Mouse (Mus musculus) midbrain, embryonic 11.5 days (tissue): ENCODE measurements at regions not wholly inside any gene's neighbourhood (a gene's known extent, or its start where the extent isn't known, plus 50 kb on each side); places are given as distances from the start of the nearest gene placed in this dataset.

ENCODE experiments used
- ATAC-seq: fragments of 200-750 bp; cut with Nextera tagmentation; 2 replicates; pipeline ENCODE4 v1.8.0; 2017; ENCODE audit warnings: moderate TSS enrichment, moderate library complexity; ENCODE audit not compliant: low FRiP score
- DNase-seq: peaks from one replicate; pipeline ENCODE4 v3.0.0; 2015; ENCODE audit warnings: low spot score; ENCODE audit errors: missing footprints
- H3K27ac ChIP-seq: fragments of 300-500 bp; sonication (generic); 2 replicates; pipeline ENCODE4 v1.5.1; 2014; ENCODE audit warnings: low read depth, low read length
- H3K27me3 ChIP-seq: fragments of 300-500 bp; sonication (generic); 2 replicates; pipeline ENCODE4 v1.6.1; 2014; ENCODE audit warnings: mild to moderate bottlenecking, low read length, moderate library complexity, mixed read lengths; ENCODE audit not compliant: control insufficient read depth, insufficient read depth
- H3K36me3 ChIP-seq: fragments of 300-500 bp; sonication (generic); 2 replicates; pipeline ENCODE4 v1.6.1; 2014; ENCODE audit warnings: mild to moderate bottlenecking, low read length, moderate library complexity, mixed read lengths; ENCODE audit not compliant: control insufficient read depth, insufficient read depth
- H3K4me1 ChIP-seq: fragments of 300-500 bp; sonication (generic); 2 replicates; pipeline ENCODE4 v1.6.1; 2014; ENCODE audit warnings: low read length; ENCODE audit not compliant: control insufficient read depth, insufficient read depth
- H3K4me2 ChIP-seq: fragments of 300-500 bp; sonication (generic); 2 replicates; pipeline ENCODE4 v1.6.1; 2014; ENCODE audit warnings: mild to moderate bottlenecking, moderate library complexity
- H3K4me3 ChIP-seq: fragments of 300-500 bp; sonication (generic); 2 replicates; pipeline ENCODE4 v1.5.1; 2014; ENCODE audit warnings: low read depth, low read length
- H3K9ac ChIP-seq: fragments of 300-500 bp; sonication (generic); 2 replicates; pipeline ENCODE4 v1.6.1; 2014; ENCODE audit warnings: low read length
- H3K9me3 ChIP-seq: fragments of 300-500 bp; sonication (generic); 2 replicates; pipeline ENCODE4 v1.6.1; 2016; ENCODE audit warnings: low read length; ENCODE audit not compliant: control insufficient read depth
- WGBS: fragments of 180-500 bp; shearing (Covaris S2); extraction: QIAGEN DNeasy Blood & Tissue Kit; methylation state at CpG from one replicate; pipeline ENCODE4 v1.1.7; 2014; 5-methylcytosine and 5-hydroxymethylcytosine counted together

GRCm38 (mm10) chr6:51758781-51759180 is 235.1 kb downstream of the Snx10 start:
- ATAC-seq (no peak), DNase-seq (no peak)
- 79% methylated on average over 3 of the region's 3 CpGs for WGBS
- no peak overlapping the region for H3K27ac ChIP-seq
- no peaks in the 10 kb centered on the region for H3K27me3 ChIP-seq
- H3K9ac ChIP-seq: no peak overlapping the region
- no peak overlapping the region for H3K4me3 ChIP-seq
- no peaks in the 10 kb centered on the region for H3K36me3 ChIP-seq
- no peaks in the 10 kb centered on the region for H3K9me3 ChIP-seq
- no peaks in the 10 kb centered on the region for H3K4me1 ChIP-seq
- no peak overlapping the region for H3K4me2 ChIP-seq

DNA sequence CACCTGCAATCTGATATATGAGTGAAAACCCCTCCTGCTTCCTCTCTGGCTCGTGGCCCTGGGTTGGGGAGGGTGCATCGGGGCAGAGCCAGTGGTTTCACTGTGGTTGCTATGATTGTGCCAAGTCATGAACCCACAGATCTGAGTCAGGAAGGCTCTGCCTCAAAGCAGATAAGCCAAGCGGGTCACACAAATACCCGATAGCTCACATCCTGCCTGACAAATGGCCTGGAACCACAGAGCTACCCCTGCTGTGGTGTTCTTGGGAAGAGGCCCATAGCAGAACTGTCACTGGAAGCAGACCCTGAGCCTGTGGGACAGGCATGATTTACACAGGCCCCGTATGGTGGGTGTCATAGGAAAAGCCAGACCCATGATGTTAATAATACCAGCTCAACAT is 236.7 kb downstream of the Snx10 start:
- H3K4me2 ChIP-seq: no peak overlapping the region
- 70% methylated on average over 5 of the region's 5 CpGs for WGBS
- no peak overlapping the region for H3K9ac ChIP-seq
- H3K36me3 ChIP-seq: no peaks in the 10 kb centered on the region
- no peaks in the 10 kb centered on the region for H3K4me1 ChIP-seq
- H3K4me3 ChIP-seq: no peak overlapping the region
- DNase-seq (no peak), ATAC-seq (no peak)
- H3K27ac ChIP-seq: no peak overlapping the region
- no peaks in the 10 kb centered on the region for H3K27me3 ChIP-seq
- no peaks in the 10 kb centered on the region for H3K9me3 ChIP-seq

DNA sequence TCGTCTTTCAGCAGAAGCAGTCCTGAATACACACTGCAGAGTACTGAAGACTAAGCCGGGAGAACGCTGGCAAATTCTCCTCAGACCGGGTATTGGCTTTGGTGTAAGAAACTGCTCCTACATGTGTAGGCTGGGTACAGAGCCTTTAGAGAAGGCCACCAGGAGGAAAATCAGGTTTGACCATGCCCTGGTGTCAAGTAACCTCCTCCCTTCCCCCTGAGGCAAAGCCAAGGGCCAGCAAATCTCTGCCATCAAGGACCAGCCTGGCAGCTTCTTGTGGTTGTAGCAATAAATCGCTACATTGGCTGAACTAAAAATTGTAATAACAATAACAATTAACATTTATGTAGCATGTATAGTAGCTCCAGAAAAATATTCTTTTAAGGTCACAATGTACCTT is 237.8 kb downstream of the Snx10 start:
- no peak overlapping the region for H3K27ac ChIP-seq
- H3K4me1 ChIP-seq: peaks cover 2% of the 10 kb centered on the region; the same call in 1 of the 2 replicates
- no peaks in the 10 kb centered on the region for H3K27me3 ChIP-seq
- H3K4me2 ChIP-seq: no peak overlapping the region
- no peak overlapping the region for H3K4me3 ChIP-seq
- ATAC-seq: no peak
- WGBS: 83% methylated on average over 5 of the region's 5 CpGs
- H3K9me3 ChIP-seq: no peaks in the 10 kb centered on the region
- H3K9ac ChIP-seq: no peak overlapping the region
- DNase-seq: no peak
- no peaks in the 10 kb centered on the region for H3K36me3 ChIP-seq

DNA sequence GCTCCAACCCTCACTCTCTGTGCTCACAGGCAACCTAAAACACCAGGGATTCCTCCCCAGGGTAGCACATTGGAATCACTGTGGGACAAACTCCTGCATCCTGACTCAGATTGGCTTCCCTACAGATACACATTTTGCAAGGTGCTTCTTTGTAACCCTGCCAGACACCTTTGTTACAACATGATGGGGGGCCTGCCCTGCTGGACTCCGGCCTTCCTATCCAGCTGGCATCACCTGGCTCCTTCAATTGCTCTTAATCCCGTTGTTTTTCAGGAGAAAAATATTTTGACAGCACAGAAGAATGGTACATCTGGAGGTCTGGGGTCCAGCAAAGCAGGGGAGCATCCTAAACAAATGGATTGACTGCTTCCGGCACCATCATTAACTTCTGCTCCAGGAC is 242.8 kb downstream of the Snx10 start:
- no peak overlapping the region for H3K4me3 ChIP-seq
- H3K36me3 ChIP-seq: no peaks in the 10 kb centered on the region
- H3K9ac ChIP-seq: 0 out of 2 replicates have a peak overlapping the region, but pooled peaks have one; percentile 4
- ATAC-seq: no peak
- H3K4me1 ChIP-seq: peaks cover 16% of the 10 kb centered on the region; the same call in 1 of the 2 replicates
- WGBS: 32% methylated on average over 3 of the region's 3 CpGs
- DNase-seq: no peak
- H3K4me2 ChIP-seq: no peak overlapping the region
- H3K9me3 ChIP-seq: no peaks in the 10 kb centered on the region
- H3K27ac ChIP-seq: no peak overlapping the region
- H3K27me3 ChIP-seq: no peaks in the 10 kb centered on the region

- ATAC-seq: peak; percentile 83
- peak overlapping the region; percentile 54 for H3K9ac ChIP-seq
Measured at GRCm38 (mm10) chr6:51767582-51768341, 244.1 kb downstream of the Snx10 start.

GRCm38 (mm10) chr6:51771001-51771400 is 241.3 kb downstream of the Skap2 start:
- Histone ChIP-seq H3K4me1 (peaks cover 16% of the 10 kb centered on the region; the same call in 1 of the 2 replicates), H3K4me2 (no peak overlapping the region), H3K9me3 (no peaks in the 10 kb centered on the region), H3K4me3 (no peak overlapping the region), H3K27me3 (no peaks in the 10 kb centered on the region), H3K36me3 (no peaks in the 10 kb centered on the region), H3K27ac (no peak overlapping the region), H3K9ac (no peak overlapping the region)
- DNase-seq: no peak
- ATAC-seq: no peak
- 87% methylated on average over 9 of the region's 9 CpGs for WGBS

More at GRCm38 (mm10) chr6:51767582-51768341, 244.1 kb downstream of the Snx10 start:
- Histone ChIP-seq H3K36me3 (no peaks in the 10 kb centered on the region), H3K4me3 (peak overlapping the region; percentile 8; the same call in 1 of the 2 replicates), H3K9me3 (no peaks in the 10 kb centered on the region), H3K4me2 (peak overlapping the region; percentile 47), H3K27ac (peak overlapping the region; percentile 49; the same call in 1 of the 2 replicates), H3K4me1 (peaks cover 16% of the 10 kb centered on the region; the same call in 1 of the 2 replicates), H3K27me3 (no peaks in the 10 kb centered on the region)
- peak; percentile 94 for DNase-seq
- 2% methylated on average over 15 of the region's 15 CpGs for WGBS

- Histone ChIP-seq H3K9ac (no peak overlapping the region), H3K9me3 (no peaks in the 10 kb centered on the region), H3K4me1 (peaks cover 15% of the 10 kb centered on the region; the same call in 1 of the 2 replicates), H3K27ac (no peak overlapping the region), H3K4me3 (no peak overlapping the region), H3K27me3 (no peaks in the 10 kb centered on the region), H3K4me2 (no peak overlapping the region), H3K36me3 (no peaks in the 10 kb centered on the region)
- ATAC-seq (no peak), DNase-seq (no peak)
- 92% methylated on average over 11 of the region's 11 CpGs for WGBS
Measured at GRCm38 (mm10) chr6:51771424-51771823, 240.9 kb downstream of the Skap2 start.

GRCm38 (mm10) chr6:51774771-51775170 is 237.6 kb downstream of the Skap2 start:
- Histone ChIP-seq H3K9ac (no peak overlapping the region), H3K4me3 (no peak overlapping the region), H3K9me3 (no peaks in the 10 kb centered on the region), H3K4me2 (no peak overlapping the region), H3K27me3 (no peaks in the 10 kb centered on the region), H3K27ac (no peak overlapping the region), H3K36me3 (no peaks in the 10 kb centered on the region), H3K4me1 (no peaks in the 10 kb centered on the region)
- ATAC-seq (no peak), DNase-seq (peak; percentile 76)
- WGBS: 75% methylated on average over 3 of the region's 3 CpGs

- Histone ChIP-seq H3K27me3 (no peaks in the 10 kb centered on the region), H3K9ac (no peak overlapping the region), H3K4me3 (no peak overlapping the region), H3K27ac (no peak overlapping the region), H3K9me3 (no peaks in the 10 kb centered on the region), H3K36me3 (no peaks in the 10 kb centered on the region), H3K4me1 (no peaks in the 10 kb centered on the region), H3K4me2 (no peak overlapping the region)
- 70% methylated on average over 3 of the region's 3 CpGs for WGBS
- no peak for ATAC-seq
- DNase-seq: peak; percentile 45
Measured at GRCm38 (mm10) chr6:51785615-51786014, 226.7 kb downstream of the Skap2 start.
